Mouse (Mus musculus): ENCODE data around the gene 9530003J23Rik. TPM values are rescaled to one million over a fixed set of nuclear protein-coding genes. Genes with fewer than 3 reads are reported as not detected.
"Not testable (repeated sequence)": the region's sequence is repeated elsewhere in the genome, so short reads cannot be mapped to it uniquely, and the experiment has no call there.

Gene 9530003J23Rik
- not detected in 2 replicates for total RNA-seq (2021)
- long read RNA-seq, result 0 reads

GRCm38 (mm10) chr10:117238603-117239002, at the start of gene 9530003J23Rik:
9530003J23Rik (minus strand) TSS chr10:117238703.
- DNase-seq, result no peak

- DNase-seq, result no peak
These were observed 48.8 kb upstream of the 9530003J23Rik start for GRCm38 (mm10) chr10:117287226-117287850.

DNA sequence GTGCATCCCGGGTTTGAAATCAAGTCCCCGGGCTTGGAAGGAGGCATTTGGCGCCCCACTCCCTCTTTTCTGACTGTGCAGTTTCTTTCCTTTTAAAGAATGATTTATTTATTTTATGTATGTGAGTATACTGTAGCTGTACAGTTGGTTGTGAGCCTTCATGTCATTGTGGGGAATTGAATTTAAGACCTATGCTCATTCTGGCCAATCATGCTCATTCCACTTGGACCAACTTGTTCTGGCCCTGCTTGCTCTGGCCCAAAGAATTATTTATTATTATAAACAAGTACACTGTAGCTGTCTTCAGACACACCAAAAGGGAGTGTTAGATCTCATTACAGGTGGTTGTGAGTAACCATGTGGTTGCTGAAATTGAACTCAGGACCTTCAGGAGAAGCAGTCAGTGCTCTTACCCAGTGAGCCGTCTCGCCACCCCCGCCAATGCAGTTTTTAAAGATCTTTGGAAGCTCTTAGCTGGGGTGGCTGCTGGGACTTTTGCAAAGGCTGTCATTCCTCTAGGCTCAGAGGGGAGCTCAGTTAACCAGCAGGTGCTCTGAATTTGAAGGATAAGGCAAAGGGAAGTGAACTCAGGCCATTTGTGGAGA, 48.0 kb upstream of the 9530003J23Rik start:
- no peak for DNase-seq

GRCm38 (mm10) chr10:117285584-117285983, 47.1 kb upstream of the 9530003J23Rik start:
- not testable (repeated sequence) for DNase-seq

DNA sequence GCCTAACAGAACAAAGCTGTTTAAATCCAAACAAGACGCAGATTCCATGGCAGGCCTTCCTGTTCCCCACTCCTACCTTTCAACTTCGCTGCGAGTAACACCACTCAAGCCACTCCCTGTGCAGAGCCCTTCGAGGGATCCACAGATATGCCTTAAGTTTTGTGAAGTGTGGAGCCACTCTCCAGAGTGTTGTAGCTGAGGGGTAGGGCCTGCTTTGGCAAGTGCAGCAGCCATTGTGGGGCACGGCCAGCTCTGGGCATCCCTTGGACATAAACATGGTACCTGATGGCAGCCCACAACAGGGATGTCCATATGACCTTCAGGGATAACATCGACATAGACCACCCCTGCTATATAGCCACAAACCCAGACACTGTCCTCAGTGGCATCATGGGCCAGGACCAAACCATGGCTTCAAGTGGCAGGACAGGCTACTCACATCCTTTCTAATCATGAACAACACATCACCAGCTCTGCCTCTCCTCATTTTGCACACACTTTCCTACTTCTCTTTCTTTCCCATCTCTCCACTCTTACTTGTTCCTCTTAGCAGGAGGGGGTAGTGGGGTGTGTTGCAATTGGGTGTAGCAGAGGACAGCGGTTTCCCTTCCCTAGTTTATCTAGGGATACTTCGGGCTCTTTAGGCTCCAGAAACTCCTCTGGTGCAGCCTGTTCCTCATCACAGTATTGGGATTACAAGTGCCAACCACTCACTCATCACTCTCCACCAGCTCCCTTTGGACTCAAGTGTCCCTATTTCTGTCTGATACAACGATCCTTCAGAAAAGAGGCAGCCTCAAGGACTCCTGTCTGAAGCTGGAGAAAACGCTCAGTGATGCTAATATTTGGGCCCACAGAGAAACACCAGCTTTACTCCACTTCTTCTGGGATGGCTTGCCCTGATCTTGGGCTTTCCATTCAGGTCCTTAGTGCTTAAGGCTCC, 46.3 kb upstream of the 9530003J23Rik start:
- no peak for DNase-seq

DNA sequence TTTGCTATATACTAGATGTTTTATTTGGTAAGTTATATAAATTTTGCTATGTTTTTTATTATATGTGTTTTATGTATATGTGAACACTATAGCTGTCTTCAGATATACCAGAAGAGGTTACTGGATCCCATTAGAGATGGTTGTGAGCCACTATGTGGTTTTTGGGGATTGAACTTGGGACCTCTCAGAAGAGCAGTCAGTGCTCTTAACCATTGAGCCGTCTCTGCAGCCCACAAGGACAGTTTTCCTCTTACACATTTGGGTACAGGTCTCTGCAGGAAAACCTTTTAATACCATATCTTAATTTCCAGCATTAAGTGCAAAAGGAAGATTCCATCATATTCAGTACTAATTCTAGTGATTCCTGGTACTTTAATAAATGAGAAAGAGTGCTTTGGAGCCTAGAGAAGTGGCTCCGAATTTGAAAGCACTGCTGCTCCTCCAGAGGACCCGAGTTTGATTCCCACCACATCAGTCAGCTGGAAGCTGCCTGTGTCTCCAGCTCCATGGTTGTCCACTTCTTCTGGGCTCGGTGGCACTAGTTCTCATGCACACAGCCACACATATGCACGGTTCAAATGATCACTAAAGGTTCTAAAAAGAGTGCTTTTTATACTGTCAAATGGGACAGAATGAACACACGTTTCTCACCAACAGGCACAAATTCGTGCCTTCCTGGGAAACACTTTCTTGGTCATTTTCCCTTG, 45.5 kb upstream of the 9530003J23Rik start:
- DNase-seq, result no peak

DNA sequence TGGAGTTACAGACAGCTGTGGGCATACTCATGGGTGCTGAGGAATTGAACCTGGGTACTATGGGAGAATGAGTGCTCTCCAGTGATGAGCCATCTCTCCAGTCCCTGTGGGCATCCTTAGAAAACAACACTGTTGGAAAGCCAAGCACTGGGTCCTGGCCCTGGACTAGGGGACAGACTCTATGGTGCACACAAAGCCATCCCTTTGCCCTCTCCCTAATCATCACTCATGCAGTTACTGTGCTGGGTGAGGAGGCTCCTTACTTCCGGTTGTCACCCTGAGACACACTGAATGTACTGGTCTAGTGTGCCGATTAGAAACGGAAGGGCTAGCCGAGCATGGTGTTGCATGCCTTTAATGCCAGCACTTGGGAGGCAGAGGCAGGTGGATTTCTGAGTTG, 44.7 kb upstream of the 9530003J23Rik start:
- DNase-seq, result not testable (repeated sequence)

DNA sequence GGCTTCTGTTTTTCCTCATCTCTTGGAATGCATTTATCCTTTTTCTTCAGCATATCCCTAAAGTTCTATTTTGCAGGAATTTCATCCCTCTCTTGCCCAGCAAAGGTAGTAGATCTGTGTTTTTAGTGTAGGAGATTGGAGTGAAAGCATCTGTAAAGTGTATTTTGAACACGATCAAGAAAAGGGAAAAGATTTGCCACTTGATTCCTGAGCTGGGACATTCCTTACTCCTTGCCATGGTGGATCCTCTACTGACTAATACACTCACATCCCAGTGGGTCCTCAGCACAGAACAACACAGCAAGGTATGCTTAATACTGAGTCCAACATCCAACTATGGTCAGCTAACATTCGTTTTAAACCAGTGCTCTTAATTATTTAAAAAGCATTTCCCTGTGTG, 44.0 kb upstream of the 9530003J23Rik start:
- no peak for DNase-seq

DNA sequence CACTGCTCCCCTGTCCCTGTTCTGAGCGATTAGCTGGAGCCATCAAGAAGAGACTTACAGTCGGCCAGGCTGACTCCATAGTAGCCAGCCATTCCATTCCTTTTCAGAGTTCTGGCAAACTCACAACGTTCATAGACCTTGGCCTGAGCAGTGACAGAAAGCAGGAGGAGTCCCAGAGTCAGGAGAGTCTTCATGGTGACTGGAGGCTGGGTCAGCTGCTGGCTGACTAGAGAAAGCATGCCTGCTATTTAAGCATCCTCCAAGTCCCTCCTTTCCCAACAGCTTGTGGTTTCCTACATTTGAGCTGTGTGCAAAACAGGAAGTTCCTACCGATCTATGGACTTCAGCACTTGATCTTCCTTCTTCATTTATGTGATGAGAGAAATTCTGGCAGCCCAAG, 43.5 kb upstream of the 9530003J23Rik start, which contains the start of gene Lyz2:
Lyz2 (minus strand) TSS at position 273 of the 400 bp plus-strand sequence.
- no peak for DNase-seq

DNA sequence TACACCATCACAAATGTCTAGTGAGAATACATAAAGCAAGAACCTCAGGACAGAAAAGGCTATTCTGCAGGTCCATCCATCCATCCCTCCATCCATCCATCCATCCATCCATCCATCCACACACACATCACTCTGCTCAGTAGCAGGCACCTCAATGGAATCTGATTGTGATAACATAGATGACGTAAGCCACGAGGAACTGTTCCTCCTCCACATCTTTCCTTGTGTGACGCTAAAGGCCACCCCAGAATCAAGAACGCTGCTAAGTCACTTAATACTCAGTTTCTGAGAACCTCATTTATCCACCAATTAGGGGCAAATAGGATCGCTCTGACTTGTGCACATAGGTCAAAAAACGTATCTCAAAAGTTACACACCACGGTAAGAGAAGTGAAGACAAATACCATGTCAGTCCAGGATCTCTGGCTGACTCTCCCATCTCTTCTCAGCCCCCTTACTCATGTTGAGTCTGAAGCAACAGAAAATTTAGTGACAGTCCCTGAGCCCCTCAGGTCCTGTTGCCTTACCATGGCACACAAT, 42.9 kb upstream of the 9530003J23Rik start:
- no peak for DNase-seq

DNA sequence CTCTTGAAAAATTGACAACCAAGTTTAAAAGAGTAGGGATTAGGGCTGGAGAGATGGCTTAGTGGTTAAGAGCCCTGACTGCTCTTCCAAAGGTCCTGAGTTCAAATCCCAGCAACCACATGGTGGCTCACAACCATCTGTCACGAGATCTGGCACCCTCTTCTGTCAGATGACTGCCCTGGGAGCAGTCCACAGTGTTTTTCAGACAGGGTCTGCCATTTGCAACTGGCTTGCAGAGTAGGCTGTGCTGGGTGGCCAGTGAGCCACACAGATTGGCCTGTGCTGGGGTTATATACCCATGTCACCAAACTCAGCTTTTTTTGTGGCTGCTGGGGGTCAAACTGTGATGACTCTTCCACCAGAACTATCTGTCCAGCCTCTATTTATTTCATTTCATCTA, 41.5 kb upstream of the 9530003J23Rik start:
- DNase-seq, result no peak

GRCm38 (mm10) chr10:117278510-117278909, 40.0 kb upstream of the 9530003J23Rik start:
- not testable (repeated sequence) for DNase-seq

DNA sequence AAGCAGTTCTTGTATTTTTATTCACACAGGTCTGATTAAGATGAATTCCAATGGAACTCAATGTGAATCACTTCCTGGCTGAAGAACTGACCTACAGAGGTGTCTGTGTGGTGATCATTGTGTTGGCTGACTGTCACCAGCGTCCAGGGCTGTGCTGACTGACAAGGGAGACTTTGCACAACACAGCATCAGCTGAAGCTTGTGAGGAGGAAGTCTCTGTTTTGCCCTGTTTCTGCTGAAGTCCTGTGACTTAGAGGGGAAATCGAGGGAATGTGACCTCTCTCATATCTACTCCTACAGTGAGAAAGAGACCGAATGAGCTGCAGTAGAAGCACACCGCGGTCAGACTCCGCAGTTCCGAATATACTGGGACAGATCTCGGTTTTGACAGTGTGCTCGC, 39.3 kb upstream of the 9530003J23Rik start:
- DNase-seq, result not testable (repeated sequence)

- no peak for DNase-seq
These were observed 37.3 kb upstream of the 9530003J23Rik start for GRCm38 (mm10) chr10:117275681-117276369.

DNA sequence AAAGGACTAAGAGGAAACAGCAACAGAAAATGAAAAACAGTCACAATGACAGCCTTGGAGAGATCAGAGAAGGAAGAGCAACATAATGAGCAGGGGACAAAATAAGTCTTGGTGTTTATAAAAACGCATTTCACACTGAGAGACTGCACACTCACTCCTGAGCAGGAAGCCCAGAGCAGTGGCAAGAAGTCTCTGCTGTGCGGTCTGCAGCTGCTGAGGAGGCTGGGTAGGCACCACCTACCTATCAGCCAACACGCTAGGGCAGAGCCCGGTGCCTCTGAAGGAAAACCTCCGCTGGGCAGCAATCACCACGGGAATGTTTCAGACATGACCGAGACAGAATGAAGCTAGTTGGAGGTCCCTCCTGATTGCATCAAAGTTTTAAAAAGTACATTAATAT, 36.1 kb upstream of the 9530003J23Rik start:
- DNase-seq, result not testable (repeated sequence)

DNA sequence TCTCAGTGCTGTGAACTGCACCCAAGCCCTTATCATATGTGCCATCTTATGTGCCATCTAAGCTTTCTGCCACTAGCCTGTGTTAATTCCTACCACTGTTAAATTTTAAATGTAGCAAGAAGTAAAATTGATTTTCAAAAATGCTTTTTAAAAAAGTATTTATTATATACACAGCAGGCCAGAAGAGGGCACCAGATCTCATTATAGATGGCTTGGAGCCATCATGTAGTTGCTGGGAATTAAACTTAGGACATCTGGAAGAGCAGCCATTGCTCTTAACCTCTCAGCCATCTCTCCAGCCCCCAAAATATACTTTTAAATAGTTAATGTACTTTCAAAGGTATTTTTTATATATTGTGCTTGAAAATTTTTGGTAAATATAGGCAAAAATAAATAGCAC, 33.5 kb upstream of the 9530003J23Rik start:
- DNase-seq, result no peak

DNA sequence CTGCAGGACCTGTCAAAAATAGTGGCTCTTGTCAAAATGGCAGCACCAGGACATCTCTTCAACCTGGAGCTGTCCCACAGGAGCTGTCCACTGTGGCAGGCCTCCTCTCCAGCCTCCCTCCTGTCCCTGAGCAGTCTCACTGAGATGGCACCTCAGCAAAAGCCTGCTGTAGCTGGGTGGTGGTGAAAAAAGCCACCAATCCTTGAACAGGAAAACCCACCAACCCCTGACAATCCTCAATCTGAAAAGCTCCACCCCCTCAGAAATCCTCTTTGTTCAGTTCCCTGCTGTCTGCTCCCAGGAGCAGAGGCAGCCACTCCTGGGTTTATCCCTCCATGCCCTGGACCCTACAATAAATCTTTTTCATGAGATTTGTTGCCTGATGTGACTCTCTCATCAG, 21.4 kb upstream of the 9530003J23Rik start:
- no peak for DNase-seq

GRCm38 (mm10) chr10:117235866-117236265, 2.6 kb downstream of the 9530003J23Rik start:
- DNase-seq, result no peak

GRCm38 (mm10) chr10:117234825-117235224, 3.7 kb downstream of the 9530003J23Rik start:
- DNase-seq, result no peak

DNA sequence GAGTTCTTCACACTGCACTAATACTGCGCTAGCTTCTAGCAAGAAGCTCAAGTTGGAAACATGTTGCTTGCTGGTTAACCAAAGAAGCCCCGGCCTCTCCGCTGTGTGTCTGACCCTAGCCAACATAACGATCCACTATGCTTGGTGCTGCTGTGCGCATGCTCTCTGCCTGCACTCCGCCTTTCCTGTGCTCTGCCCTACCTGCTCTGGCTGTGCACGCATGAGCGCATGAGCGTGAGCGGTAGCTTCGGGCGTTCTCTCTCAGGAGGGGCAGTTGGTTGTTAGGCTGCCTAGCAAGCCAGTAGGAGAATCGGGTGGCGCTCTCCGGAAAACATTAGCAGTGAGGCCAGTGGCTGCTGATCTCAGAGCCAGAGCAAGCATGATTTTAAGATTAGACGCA, 8.7 kb downstream of the 9530003J23Rik start:
- no peak for DNase-seq

GRCm38 (mm10) chr10:117226002-117226401, 12.5 kb downstream of the 9530003J23Rik start:
- DNase-seq, result no peak

All from adrenal gland, postnatal 25 days (tissue).